Mouse (Mus musculus) midbrain, embryonic 10.5 days (tissue): Measurements from ENCODE around the gene Ctnna3. TPM values are rescaled to one million over a fixed set of nuclear protein-coding genes. Genes with fewer than 3 reads are reported as not detected.

ENCODE experiments used
- DNase-seq: peaks from one replicate; pipeline ENCODE4 v3.0.0-alpha.2; 2017; ENCODE audit warnings: low spot score
- H3K27ac ChIP-seq: fragments of 300-500 bp; sonication (generic); replicated peaks from 2 replicates; pipeline ENCODE4 v1.5.1; 2016; ENCODE audit warnings: mild to moderate bottlenecking
- H3K27me3 ChIP-seq: fragments of 300-500 bp; sonication (generic); 2 replicates; pipeline ENCODE4 v1.6.1; 2016; ENCODE audit warnings: low read depth, mild to moderate bottlenecking; ENCODE audit not compliant: poor library complexity, severe bottlenecking
- H3K36me3 ChIP-seq: fragments of 300-500 bp; sonication (generic); 2 replicates; pipeline ENCODE4 v1.6.1; 2016; ENCODE audit warnings: mild to moderate bottlenecking, moderate library complexity
- H3K4me1 ChIP-seq: fragments of 300-500 bp; sonication (generic); 2 replicates; pipeline ENCODE4 v1.6.1; 2016
- H3K4me3 ChIP-seq: fragments of 300-500 bp; sonication (generic); 2 replicates; pipeline ENCODE4 v1.5.1; 2016; ENCODE audit warnings: mild to moderate bottlenecking, moderate library complexity
- H3K9me3 ChIP-seq: fragments of 300-500 bp; sonication (generic); replicated peaks from 2 replicates; pipeline ENCODE4 v1.6.1; 2016; ENCODE audit warnings: mild to moderate bottlenecking
- WGBS: fragments of 180-500 bp; shearing (Covaris S2); methylation state at CpG from one replicate; pipeline ENCODE4 v1.1.7; 2016; 5-methylcytosine and 5-hydroxymethylcytosine counted together
- polyA plus RNA-seq: library from polyadenylated mRNA; unstranded; fragments of >200 nt; fragmentation: Nextera tagmentation; extraction: Ambion mirVana; gene quantifications from 2 replicates; pipeline ENCODE4 v1.2.1, GENCODE M21; 2016

The Ctnna3 gene
- polyA plus RNA-seq, 1 experiment from 2014 or later: 0.05 TPM

GRCm38 (mm10) chr10:63950867-63951266 is 521.0 kb downstream of the Ctnna3 start:
- WGBS: 83% methylated on average over 8 of the region's 8 CpGs
- H3K4me1 ChIP-seq: peaks cover 6% of the 10 kb centered on the region
- no peaks in the 10 kb centered on the region for H3K27me3 ChIP-seq
- H3K36me3 ChIP-seq: no peaks in the 10 kb centered on the region
- DNase-seq: no peak
- H3K27ac ChIP-seq: no peak overlapping the region
- H3K4me3 ChIP-seq: no peak overlapping the region
- H3K9me3 ChIP-seq: no peaks in the 10 kb centered on the region

GRCm38 (mm10) chr10:63951481-63951880 is 521.6 kb downstream of the Ctnna3 start:
- Histone ChIP-seq H3K36me3 (no peaks in the 10 kb centered on the region), H3K9me3 (no peaks in the 10 kb centered on the region), H3K27ac (no peak overlapping the region), H3K27me3 (no peaks in the 10 kb centered on the region), H3K4me1 (peaks cover 6% of the 10 kb centered on the region), H3K4me3 (no peak overlapping the region)
- DNase-seq: no peak
- WGBS: 77% methylated on average over 1 of the region's 1 CpGs

DNA sequence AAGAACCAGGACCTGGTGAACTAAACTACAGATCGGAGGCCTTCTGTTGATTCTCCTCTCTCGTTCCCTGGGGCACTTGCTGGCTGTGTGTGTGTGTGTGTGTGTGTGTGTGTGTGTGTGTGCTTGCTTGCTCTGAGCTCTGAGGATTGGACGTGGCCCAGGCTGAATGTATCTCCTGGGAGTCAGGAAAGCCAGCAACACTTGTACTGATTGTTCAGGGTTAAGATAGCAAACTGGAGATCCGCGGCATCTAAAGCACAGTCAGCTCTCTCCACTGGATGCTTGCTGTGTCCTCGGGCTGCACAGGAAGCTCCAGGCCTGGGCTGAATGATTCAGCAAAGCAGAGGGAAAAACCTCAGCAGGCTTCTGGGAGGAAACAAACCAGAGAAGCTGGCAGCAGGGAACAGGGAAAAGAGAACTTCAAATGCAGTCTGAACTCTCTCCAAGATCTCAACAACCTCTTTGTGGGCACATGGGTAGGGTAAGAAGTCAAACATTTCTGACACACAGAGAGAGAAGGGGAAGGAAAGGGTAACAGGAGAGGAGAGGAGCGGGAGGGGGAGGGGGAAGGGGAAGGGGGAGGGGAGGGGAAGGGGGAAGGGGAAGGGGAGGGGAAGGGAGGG is 524.5 kb downstream of the Ctnna3 start:
- H3K27me3 ChIP-seq: no peaks in the 10 kb centered on the region
- no peak overlapping the region for H3K4me3 ChIP-seq
- H3K27ac ChIP-seq: peak overlapping the region; percentile 57; the same call in 1 of the 2 replicates
- peak; percentile 16 for DNase-seq
- H3K9me3 ChIP-seq: no peaks in the 10 kb centered on the region
- H3K4me1 ChIP-seq: peaks cover 6% of the 10 kb centered on the region
- WGBS: 25% methylated on average over 6 of the region's 7 CpGs
- H3K36me3 ChIP-seq: no peaks in the 10 kb centered on the region

DNA sequence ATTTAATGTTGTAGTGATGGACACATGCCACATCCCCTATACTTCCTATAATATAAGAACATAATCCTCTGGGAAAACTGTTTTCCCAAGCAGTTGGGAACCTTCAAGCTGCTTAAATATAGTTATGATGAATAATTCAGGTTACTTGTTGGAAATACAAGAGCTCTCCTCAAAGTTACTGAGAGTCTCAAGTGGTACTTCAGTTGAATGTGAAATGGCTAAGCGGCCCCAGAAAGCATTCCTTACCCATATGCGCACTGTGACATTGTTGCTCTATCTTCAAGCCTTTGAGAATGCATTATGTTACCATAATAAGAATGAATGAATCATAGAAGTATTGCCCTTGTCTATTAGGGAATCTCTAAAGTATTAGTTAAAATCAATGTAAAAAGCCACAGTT is 542.4 kb downstream of the Ctnna3 start:
- DNase-seq: no peak
- Histone ChIP-seq H3K4me3 (no peak overlapping the region), H3K9me3 (no peaks in the 10 kb centered on the region), H3K4me1 (no peaks in the 10 kb centered on the region), H3K27ac (no peak overlapping the region), H3K27me3 (no peaks in the 10 kb centered on the region), H3K36me3 (no peaks in the 10 kb centered on the region)
- WGBS: 90% methylated on average over 2 of the region's 2 CpGs

- peaks cover 14% of the 10 kb centered on the region for H3K4me1 ChIP-seq
- DNase-seq: no peak
- H3K27ac ChIP-seq: peak overlapping the region; percentile 38; the same call in 1 of the 2 replicates
- no peaks in the 10 kb centered on the region for H3K36me3 ChIP-seq
- H3K9me3 ChIP-seq: no peaks in the 10 kb centered on the region
- 59% methylated on average over 11 of the region's 11 CpGs for WGBS
- H3K27me3 ChIP-seq: no peaks in the 10 kb centered on the region
- H3K4me3 ChIP-seq: no peak overlapping the region
Measured at GRCm38 (mm10) chr10:63978101-63978500, 548.2 kb downstream of the Ctnna3 start.

GRCm38 (mm10) chr10:63978535-63978934 is 548.6 kb downstream of the Ctnna3 start:
- no peak overlapping the region for H3K27ac ChIP-seq
- no peak overlapping the region for H3K4me3 ChIP-seq
- peaks cover 14% of the 10 kb centered on the region for H3K4me1 ChIP-seq
- H3K9me3 ChIP-seq: no peaks in the 10 kb centered on the region
- no peaks in the 10 kb centered on the region for H3K36me3 ChIP-seq
- no peak for DNase-seq
- no peaks in the 10 kb centered on the region for H3K27me3 ChIP-seq
- WGBS: 49% methylated on average over 3 of the region's 3 CpGs

GRCm38 (mm10) chr10:63978969-63979368 is 549.1 kb downstream of the Ctnna3 start:
- Histone ChIP-seq H3K9me3 (no peaks in the 10 kb centered on the region), H3K4me1 (peaks cover 14% of the 10 kb centered on the region), H3K27me3 (no peaks in the 10 kb centered on the region), H3K36me3 (no peaks in the 10 kb centered on the region), H3K27ac (no peak overlapping the region), H3K4me3 (no peak overlapping the region)
- no peak for DNase-seq
- 84% methylated on average over 5 of the region's 5 CpGs for WGBS

GRCm38 (mm10) chr10:63979410-63979809 is 549.5 kb downstream of the Ctnna3 start:
- 96% methylated on average over 2 of the region's 2 CpGs for WGBS
- H3K27me3 ChIP-seq: no peaks in the 10 kb centered on the region
- no peak overlapping the region for H3K4me3 ChIP-seq
- H3K27ac ChIP-seq: no peak overlapping the region
- peaks cover 14% of the 10 kb centered on the region for H3K4me1 ChIP-seq
- H3K9me3 ChIP-seq: no peaks in the 10 kb centered on the region
- no peak for DNase-seq
- no peaks in the 10 kb centered on the region for H3K36me3 ChIP-seq

- Histone ChIP-seq H3K27me3 (no peaks in the 10 kb centered on the region), H3K4me1 (no peaks in the 10 kb centered on the region), H3K36me3 (no peaks in the 10 kb centered on the region), H3K9me3 (no peaks in the 10 kb centered on the region), H3K27ac (no peak overlapping the region), H3K4me3 (no peak overlapping the region)
- DNase-seq: no peak
- 88% methylated on average over 4 of the region's 4 CpGs for WGBS
Measured at GRCm38 (mm10) chr10:63985576-63985975, 555.7 kb downstream of the Ctnna3 start.

GRCm38 (mm10) chr10:63994251-63994650 is 564.4 kb downstream of the Ctnna3 start:
- Histone ChIP-seq H3K36me3 (no peaks in the 10 kb centered on the region), H3K4me3 (no peak overlapping the region), H3K27me3 (no peaks in the 10 kb centered on the region), H3K4me1 (no peaks in the 10 kb centered on the region), H3K9me3 (no peaks in the 10 kb centered on the region), H3K27ac (no peak overlapping the region)
- no peak for DNase-seq
- 92% methylated on average over 5 of the region's 5 CpGs for WGBS

DNA sequence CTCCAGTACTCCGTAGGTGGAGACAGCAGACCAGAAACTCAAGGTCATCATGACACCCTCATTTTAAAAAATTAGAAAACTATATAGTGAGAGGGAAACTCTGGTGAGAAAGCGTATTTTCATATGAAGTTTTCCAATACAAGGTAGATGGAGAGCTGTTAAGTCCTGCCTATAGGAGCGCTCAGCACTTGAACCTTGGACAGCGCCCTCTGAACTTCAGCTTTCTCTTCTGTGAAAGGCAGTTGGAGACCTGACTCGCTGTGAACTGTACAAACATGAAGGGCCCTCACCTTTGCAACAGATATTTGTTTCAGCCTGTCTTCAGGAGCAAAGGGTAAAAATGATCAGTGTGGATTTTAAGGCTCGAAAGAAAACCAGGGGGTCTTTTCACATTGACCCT is 571.6 kb downstream of the Ctnna3 start:
- H3K4me1 ChIP-seq: no peaks in the 10 kb centered on the region
- 83% methylated on average over 6 of the region's 6 CpGs for WGBS

GRCm38 (mm10) chr10:64001996-64002395 is 572.1 kb downstream of the Ctnna3 start:
- no peaks in the 10 kb centered on the region for H3K9me3 ChIP-seq
- H3K4me1 ChIP-seq: no peaks in the 10 kb centered on the region
- H3K4me3 ChIP-seq: no peak overlapping the region
- 86% methylated on average over 9 of the region's 9 CpGs for WGBS
- no peaks in the 10 kb centered on the region for H3K36me3 ChIP-seq
- no peaks in the 10 kb centered on the region for H3K27me3 ChIP-seq
- DNase-seq: no peak
- H3K27ac ChIP-seq: no peak overlapping the region

More for the DNA sequence above, 571.6 kb downstream of the Ctnna3 start:
- Histone ChIP-seq H3K9me3 (no peaks in the 10 kb centered on the region), H3K27me3 (no peaks in the 10 kb centered on the region), H3K36me3 (no peaks in the 10 kb centered on the region), H3K27ac (no peak overlapping the region), H3K4me3 (no peak overlapping the region)
- no peak for DNase-seq

- Histone ChIP-seq H3K9me3 (no peaks in the 10 kb centered on the region), H3K36me3 (no peaks in the 10 kb centered on the region), H3K27me3 (no peaks in the 10 kb centered on the region), H3K27ac (no peak overlapping the region), H3K4me3 (no peak overlapping the region), H3K4me1 (no peaks in the 10 kb centered on the region)
- 91% methylated on average over 1 of the region's 1 CpGs for WGBS
- DNase-seq: no peak
Measured at GRCm38 (mm10) chr10:64020347-64020746, 590.4 kb downstream of the Ctnna3 start.

- Histone ChIP-seq H3K4me1 (no peaks in the 10 kb centered on the region), H3K9me3 (no peaks in the 10 kb centered on the region), H3K27me3 (no peaks in the 10 kb centered on the region), H3K27ac (no peak overlapping the region), H3K36me3 (no peaks in the 10 kb centered on the region), H3K4me3 (no peak overlapping the region)
- 87% methylated on average over 6 of the region's 6 CpGs for WGBS
- no peak for DNase-seq
Measured at GRCm38 (mm10) chr10:64023340-64023739, 593.4 kb downstream of the Ctnna3 start.
